Mouse (Mus musculus): ENCODE measurements at regions not wholly inside any gene's neighbourhood (a gene's known extent, or its start where the extent isn't known, plus 50 kb on each side); places are given as distances from the start of the nearest gene placed in this dataset.

- H3K27me3 ChIP-seq: no peaks in the 10 kb centered on the region
These were observed 412.1 kb downstream of the Sox11 start for GRCm38 (mm10) chr12:26930155-26930867.

GRCm38 (mm10) chr12:26906126-26906525 lies 436.2 kb downstream of the Sox11 start:
- Histone ChIP-seq H3K9me3 (no peaks in the 10 kb centered on the region), H3K4me3 (no peak overlapping the region), H3K36me3 (no peaks in the 10 kb centered on the region), H3K27ac (replicated peaks) (peak overlapping the region; percentile 75), H3K27me3 (no peaks in the 10 kb centered on the region), H3K4me1 (peaks cover 35% of the 10 kb centered on the region), H3K4me2 (replicated peaks) (no peak overlapping the region), H3K9ac (replicated peaks) (no peak overlapping the region)
- ATAC-seq (replicated peaks): no peak
- WGBS: 59% methylated on average over 1 of the region's 1 CpGs

More at GRCm38 (mm10) chr12:26930155-26930867, 412.1 kb downstream of the Sox11 start:
- peak; percentile 91 for ATAC-seq (replicated peaks)
- no peak overlapping the region for H3K4me3 ChIP-seq
- H3K36me3 ChIP-seq: no peaks in the 10 kb centered on the region
- peaks cover 8% of the 10 kb centered on the region for H3K4me1 ChIP-seq
- H3K9ac ChIP-seq (replicated peaks): no peak overlapping the region
- WGBS: 16% methylated on average over 7 of the region's 7 CpGs
- no peak overlapping the region for H3K4me2 ChIP-seq (replicated peaks)
- H3K9me3 ChIP-seq: no peaks in the 10 kb centered on the region
- H3K27ac ChIP-seq (replicated peaks): peak overlapping the region; percentile 68

GRCm38 (mm10) chr12:26903894-26904272 lies 434.9 kb downstream of the Cmpk2 start:
- no peaks in the 10 kb centered on the region for H3K9me3 ChIP-seq
- peak overlapping the region; percentile 37 for H3K4me3 ChIP-seq
- H3K9ac ChIP-seq (replicated peaks): peak overlapping the region; percentile 55
- peaks cover 35% of the 10 kb centered on the region for H3K4me1 ChIP-seq
- peak overlapping the region; percentile 94 for H3K27ac ChIP-seq (replicated peaks)
- no peaks in the 10 kb centered on the region for H3K27me3 ChIP-seq
- ATAC-seq (replicated peaks): no peak
- H3K36me3 ChIP-seq: no peaks in the 10 kb centered on the region
- H3K4me2 ChIP-seq (replicated peaks): peak overlapping the region; percentile 66
- WGBS: 14% methylated on average over 2 of the region's 2 CpGs

GRCm38 (mm10) chr12:26903073-26903893 lies 434.3 kb downstream of the Cmpk2 start:
- Histone ChIP-seq H3K4me3 (peak overlapping the region; percentile 37), H3K27ac (replicated peaks) (peak overlapping the region; percentile 94), H3K27me3 (no peaks in the 10 kb centered on the region), H3K36me3 (no peaks in the 10 kb centered on the region), H3K9me3 (no peaks in the 10 kb centered on the region), H3K9ac (replicated peaks) (peak overlapping the region; percentile 55), H3K4me1 (peaks cover 35% of the 10 kb centered on the region), H3K4me2 (replicated peaks) (peak overlapping the region; percentile 66)
- 9% methylated on average over 23 of the region's 23 CpGs for WGBS
- ATAC-seq (replicated peaks): peak; percentile 93

GRCm38 (mm10) chr12:26891190-26891589 lies 422.2 kb downstream of the Cmpk2 start:
- no peak overlapping the region for H3K4me2 ChIP-seq (replicated peaks)
- H3K4me1 ChIP-seq: peaks cover 16% of the 10 kb centered on the region
- no peaks in the 10 kb centered on the region for H3K9me3 ChIP-seq
- no peak overlapping the region for H3K27ac ChIP-seq (replicated peaks)
- WGBS: 57% methylated on average over 4 of the region's 4 CpGs
- H3K27me3 ChIP-seq: no peaks in the 10 kb centered on the region
- ATAC-seq (replicated peaks): no peak
- no peak overlapping the region for H3K9ac ChIP-seq (replicated peaks)
- H3K36me3 ChIP-seq: no peaks in the 10 kb centered on the region
- H3K4me3 ChIP-seq: no peak overlapping the region

- Histone ChIP-seq H3K4me1 (peaks cover 46% of the 10 kb centered on the region), H3K9me3 (no peaks in the 10 kb centered on the region), H3K36me3 (no peaks in the 10 kb centered on the region), H3K4me2 (replicated peaks) (peak overlapping the region; percentile 30), H3K27me3 (no peaks in the 10 kb centered on the region), H3K9ac (replicated peaks) (no peak overlapping the region), H3K27ac (replicated peaks) (peak overlapping the region; percentile 98), H3K4me3 (no peak overlapping the region)
- ATAC-seq (replicated peaks): peak; percentile 84
- 21% methylated on average over 7 of the region's 7 CpGs for WGBS
These were observed 417.6 kb downstream of the Cmpk2 start for GRCm38 (mm10) chr12:26886635-26887014.

- H3K27me3 ChIP-seq: no peaks in the 10 kb centered on the region
- no peak overlapping the region for H3K4me3 ChIP-seq
- H3K36me3 ChIP-seq: no peaks in the 10 kb centered on the region
- peak; percentile 90 for ATAC-seq (replicated peaks)
- 3% methylated on average over 12 of the region's 12 CpGs for WGBS
- H3K27ac ChIP-seq (replicated peaks): peak overlapping the region; percentile 98
- H3K9ac ChIP-seq (replicated peaks): peak overlapping the region; percentile 22
- peak overlapping the region; percentile 30 for H3K4me2 ChIP-seq (replicated peaks)
- peaks cover 44% of the 10 kb centered on the region for H3K4me1 ChIP-seq
- H3K9me3 ChIP-seq: no peaks in the 10 kb centered on the region
These were observed 417.0 kb downstream of the Cmpk2 start for GRCm38 (mm10) chr12:26885831-26886634.

- no peak for ATAC-seq (replicated peaks)
- H3K9ac ChIP-seq (replicated peaks): no peak overlapping the region
- H3K9me3 ChIP-seq: no peaks in the 10 kb centered on the region
- no peak overlapping the region for H3K4me2 ChIP-seq (replicated peaks)
- H3K4me3 ChIP-seq: no peak overlapping the region
- WGBS: 68% methylated on average over 3 of the region's 3 CpGs
- H3K27me3 ChIP-seq: no peaks in the 10 kb centered on the region
- peaks cover 42% of the 10 kb centered on the region for H3K4me1 ChIP-seq
- peak overlapping the region; percentile 98 for H3K27ac ChIP-seq (replicated peaks)
- H3K36me3 ChIP-seq: no peaks in the 10 kb centered on the region
These were observed 416.1 kb downstream of the Cmpk2 start for GRCm38 (mm10) chr12:26885083-26885482.

GRCm38 (mm10) chr12:26884156-26884555 lies 415.2 kb downstream of the Cmpk2 start:
- Histone ChIP-seq H3K27ac (replicated peaks) (peak overlapping the region; percentile 98), H3K4me2 (replicated peaks) (no peak overlapping the region), H3K9ac (replicated peaks) (no peak overlapping the region), H3K36me3 (no peaks in the 10 kb centered on the region), H3K9me3 (no peaks in the 10 kb centered on the region), H3K27me3 (no peaks in the 10 kb centered on the region), H3K4me1 (peaks cover 43% of the 10 kb centered on the region), H3K4me3 (no peak overlapping the region)
- no peak for ATAC-seq (replicated peaks)
- 21% methylated on average over 5 of the region's 5 CpGs for WGBS

- H3K4me3 ChIP-seq: no peak overlapping the region
- H3K4me2 ChIP-seq (replicated peaks): peak overlapping the region; percentile 20
- WGBS: 7% methylated on average over 2 of the region's 2 CpGs
These were observed 408.7 kb downstream of the Cmpk2 start for GRCm38 (mm10) chr12:26877691-26878121.

GRCm38 (mm10) chr12:26877284-26877683 lies 408.3 kb downstream of the Cmpk2 start:
- Histone ChIP-seq H3K4me3 (no peak overlapping the region), H3K27ac (replicated peaks) (peak overlapping the region; percentile 97), H3K36me3 (no peaks in the 10 kb centered on the region), H3K4me2 (replicated peaks) (peak overlapping the region; percentile 20), H3K9me3 (no peaks in the 10 kb centered on the region), H3K27me3 (no peaks in the 10 kb centered on the region), H3K9ac (replicated peaks) (peak overlapping the region; percentile 24; the same call in 1 of the 2 replicates), H3K4me1 (peaks cover 24% of the 10 kb centered on the region)
- WGBS: 13% methylated on average over 3 of the region's 3 CpGs
- ATAC-seq (replicated peaks): peak; percentile 55

More at GRCm38 (mm10) chr12:26877691-26878121, 408.7 kb downstream of the Cmpk2 start:
- Histone ChIP-seq H3K27me3 (no peaks in the 10 kb centered on the region), H3K27ac (replicated peaks) (peak overlapping the region; percentile 97), H3K9ac (replicated peaks) (peak overlapping the region; percentile 24; the same call in 1 of the 2 replicates), H3K4me1 (peaks cover 24% of the 10 kb centered on the region), H3K36me3 (no peaks in the 10 kb centered on the region), H3K9me3 (no peaks in the 10 kb centered on the region)
- ATAC-seq (replicated peaks): peak; percentile 97

Data from forebrain, embryonic 15.5 days (tissue).